Mouse (Mus musculus): Measurements from ENCODE around the gene Vwa8. TPM values are rescaled to one million over a fixed set of nuclear protein-coding genes. Genes with fewer than 3 reads are reported as not detected.

The Vwa8 gene
- total and polyA plus RNA-seq, 3 experiments: 12.4 to 17.5 (median 15.9) TPM

DNA sequence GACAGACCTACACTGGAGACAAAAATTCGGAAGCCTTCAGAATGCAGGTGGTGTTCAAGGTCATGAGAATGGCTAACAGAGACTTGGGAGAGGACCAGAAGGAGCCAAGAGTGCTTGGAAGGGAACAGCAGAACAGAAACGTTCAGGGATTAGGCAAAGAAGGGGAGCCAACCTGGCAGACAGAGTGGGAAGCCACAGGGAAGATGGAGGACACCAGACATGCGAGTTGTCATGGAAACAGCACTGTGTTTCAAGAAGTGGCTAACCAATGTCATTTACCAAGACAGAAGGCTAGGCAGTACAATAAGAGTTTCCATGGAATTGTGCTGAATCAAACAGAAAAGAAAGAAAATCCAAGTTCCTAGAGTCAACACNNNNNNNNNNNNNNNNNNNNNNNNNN is 395.7 kb downstream of the Vwa8 start:
- TF ChIP-seq NELFE (IDR thresholded peaks at IDR 0.05; ENCODE audit: low read depth, low read length) (no peak), MAFK (IDR thresholded peaks at IDR 0.05; ENCODE audit: insufficient replicate concordance, low read length) (no peak)
- in situ Hi-C loops (cut with MboI; ENCODE audit: low pct_ligation_motif_present, low pct_unique_long_range_greater_than_20kb, low sequenced_read_pairs): no loop called here
- no peak overlapping the region for H3K27ac ChIP-seq (ENCODE audit: insufficient read depth, low read depth)
- H3K9me3 ChIP-seq (replicated peaks; ENCODE audit: low read length): peaks cover 3% of the 10 kb centered on the region
- no peaks in the 10 kb centered on the region for H3K79me2 ChIP-seq (replicated peaks; ENCODE audit: control insufficient read depth, extremely low read depth, insufficient read depth, poor library complexity, severe bottlenecking)
- no peak overlapping the region for H3K4me2 ChIP-seq (ENCODE audit: insufficient read depth, low read depth, poor library complexity, severe bottlenecking)
- no peak overlapping the region for H3K4me3 ChIP-seq (replicated peaks in 1 of 3; ENCODE audit: low read depth in 2 of 3, low read length in 2 of 3, poor library complexity in 1 of 3)
- H3K27me3 ChIP-seq (replicated peaks): peaks cover 2% of the 10 kb centered on the region
- DNase-seq (ENCODE audit: extremely low read depth): no peak
- H3K9ac ChIP-seq (ENCODE audit: insufficient read depth, low read depth): no peak overlapping the region
- dilution Hi-C loops (cut with MboI; ENCODE audit: extremely low pct_ligation_motif_present, extremely low pct_unique_long_range_greater_than_20kb, low sequenced_read_pairs): no loop called here
- H3K4me1 ChIP-seq (ENCODE audit: control insufficient read depth in 1 of 2, insufficient read depth in 2 of 2): peaks cover 3 to 9% of the 10 kb centered on the region in 2 experiments; a peak in 3 of 4 replicates
- no peaks in the 10 kb centered on the region for H3K36me3 ChIP-seq (replicated peaks in 1 of 2; ENCODE audit: control insufficient read depth in 1 of 2, insufficient read depth in 1 of 2, low read length in 1 of 2)

DNA sequence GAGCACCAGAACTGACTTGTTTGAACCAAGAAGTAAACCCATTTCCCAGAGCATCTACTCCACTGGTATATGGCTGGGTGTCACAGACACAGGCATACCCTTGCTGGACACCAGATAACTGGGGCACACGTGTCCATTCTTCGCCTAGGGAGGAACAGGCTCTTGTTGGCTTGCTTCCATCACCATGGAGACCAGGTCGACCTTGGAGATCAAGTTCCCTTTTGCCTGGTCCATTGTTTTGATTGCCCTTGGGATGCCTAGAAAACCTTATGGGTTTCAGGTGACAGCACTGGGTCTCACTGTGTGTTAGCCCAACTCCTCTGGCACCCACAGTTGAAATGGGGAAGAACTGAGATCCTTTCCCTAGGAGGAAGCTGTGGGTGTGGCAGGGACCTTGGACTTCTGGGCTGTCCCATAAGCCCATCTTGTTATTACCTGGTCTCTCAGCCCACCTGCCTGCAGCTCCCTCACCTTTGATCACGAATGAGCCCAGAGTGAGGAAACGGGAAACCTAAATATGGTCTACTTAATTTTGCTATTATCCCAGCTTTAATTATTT is 403.0 kb downstream of the Vwa8 start:
- in situ Hi-C loops (cut with MboI; ENCODE audit: low pct_ligation_motif_present, low pct_unique_long_range_greater_than_20kb, low sequenced_read_pairs): no loop called here
- Histone ChIP-seq H3K4me1 (ENCODE audit: control insufficient read depth in 1 of 2, insufficient read depth in 2 of 2) (peaks cover 3 to 18% of the 10 kb centered on the region in 2 experiments), H3K9ac (ENCODE audit: insufficient read depth, low read depth) (no peak overlapping the region), H3K36me3 (replicated peaks in 1 of 2; ENCODE audit: control insufficient read depth in 1 of 2, insufficient read depth in 1 of 2, low read length in 1 of 2) (no peaks in the 10 kb centered on the region), H3K79me2 (replicated peaks; ENCODE audit: control insufficient read depth, extremely low read depth, insufficient read depth, poor library complexity, severe bottlenecking) (no peaks in the 10 kb centered on the region), H3K27me3 (replicated peaks) (no peaks in the 10 kb centered on the region), H3K4me2 (ENCODE audit: insufficient read depth, low read depth, poor library complexity, severe bottlenecking) (no peak overlapping the region), H3K27ac (ENCODE audit: insufficient read depth, low read depth) (no peak overlapping the region), H3K4me3 (replicated peaks in 1 of 3; ENCODE audit: low read depth in 2 of 3, low read length in 2 of 3, poor library complexity in 1 of 3) (no peak overlapping the region), H3K9me3 (replicated peaks; ENCODE audit: low read length) (no peaks in the 10 kb centered on the region)
- dilution Hi-C loops (cut with MboI; ENCODE audit: extremely low pct_ligation_motif_present, extremely low pct_unique_long_range_greater_than_20kb, low sequenced_read_pairs): no loop called here
- no peak for TF ChIP-seq NRF1 (IDR thresholded peaks at IDR 0.05; ENCODE audit: low read depth, low read length)
- no peak for DNase-seq (ENCODE audit: extremely low read depth)

Other genes starting within 250 kb of the Vwa8 start
- 2.4 and 2.7 TPM in 2 replicates for gene Dgkh, start 116.3 kb upstream of the Vwa8 start, total RNA-seq (2012; rRNA removed)
- gene Dgkh, start 116.3 kb upstream of the Vwa8 start, total RNA-seq (2014; rRNA removed): 0.83 and 1.1 TPM in 2 replicates
- 2.9 and 3.3 TPM in 2 replicates for gene Dgkh, start 116.3 kb upstream of the Vwa8 start, polyA plus RNA-seq (2012; ENCODE audit: insufficient read length, low read depth)

All from CH12.LX (cell line).